Mouse (Mus musculus): ENCODE results near the gene B3gnt3.

DNA sequence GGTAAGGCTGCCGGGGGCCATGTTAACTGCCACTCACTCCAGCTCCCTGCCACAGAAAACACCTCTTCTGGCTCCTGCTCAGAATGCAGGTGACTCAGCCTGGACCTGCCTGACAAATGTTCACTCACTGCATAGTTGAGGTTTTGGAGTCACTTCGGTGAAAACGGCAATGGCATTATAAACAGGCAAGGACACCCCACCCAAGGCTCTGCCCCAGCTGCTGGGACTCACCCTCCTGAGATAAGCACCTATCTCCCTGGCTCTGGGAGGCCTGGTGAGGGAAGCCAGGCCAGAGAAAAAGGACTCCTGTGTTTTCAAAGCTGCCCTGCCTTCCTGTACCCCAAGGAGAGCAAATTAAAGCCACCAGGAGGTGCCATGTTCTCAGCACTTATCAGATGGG lies 1.3 kb upstream of the B3gnt3 start:
- no peak for TF ChIP-seq CTCF (IDR thresholded peaks at IDR 0.05; ENCODE audit: extremely low read depth, insufficient read depth, insufficient read length, insufficient replicate concordance)
- no peak for TF ChIP-seq POLR2A (IDR thresholded peaks at IDR 0.05; ENCODE audit: low read depth, low read length)

Data from spleen, adult 2 months (tissue).